Mouse (Mus musculus): ENCODE results near the gene Pgam5.

DNA sequence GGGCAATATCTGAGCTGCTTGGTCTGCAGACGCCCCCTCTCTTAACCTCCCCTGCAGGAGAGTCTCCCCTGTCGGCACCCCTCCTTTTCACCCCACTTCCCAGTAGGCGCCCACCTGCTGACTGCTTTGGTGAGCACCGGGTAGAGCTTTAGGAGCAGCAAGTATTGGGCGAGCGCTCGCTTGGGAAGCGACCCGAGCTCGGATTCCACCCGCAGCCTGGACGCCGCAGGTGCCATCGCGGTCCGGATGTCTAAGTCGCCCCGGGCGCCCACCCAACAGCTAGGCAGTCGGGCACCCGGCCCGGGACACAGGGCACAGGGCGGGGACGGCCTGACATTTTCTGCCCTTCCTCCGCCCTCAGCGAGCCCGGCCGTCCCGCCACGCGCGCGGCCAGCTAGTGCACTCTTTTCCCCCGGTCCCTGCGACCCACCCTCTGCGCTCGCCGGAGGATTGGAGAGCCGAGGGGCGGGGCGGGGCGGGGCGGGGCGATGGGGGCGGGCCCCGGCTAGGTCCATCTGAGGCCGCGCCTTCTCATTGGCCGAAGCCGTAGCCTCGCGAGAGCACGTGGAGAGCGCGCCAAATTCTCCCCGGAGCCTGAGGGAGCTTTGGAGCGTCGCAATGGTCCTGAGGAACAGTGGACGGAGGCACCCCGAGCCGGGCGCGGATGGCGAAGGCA is 16.2 kb upstream of the Pgam5 start, which contains the start of the genes Pxmp2 and Pole:
- no peak for TF ChIP-seq CTCF (IDR thresholded peaks at IDR 0.05; ENCODE audit: extremely low read depth, insufficient read depth, insufficient read length, insufficient replicate concordance)
- no peak for TF ChIP-seq POLR2A (IDR thresholded peaks at IDR 0.05; ENCODE audit: low read depth, low read length)
